Mouse (Mus musculus): Measurements from ENCODE around the gene Zbtb7a. TPM values are rescaled to one million over a fixed set of nuclear protein-coding genes. Genes with fewer than 3 reads are reported as not detected.

The Zbtb7a gene
- total and polyA plus RNA-seq, 2 experiments from 2014 or later: 22.3 to 37.3 TPM

GRCm38 (mm10) chr10:81152609-81153008 is 17.6 kb downstream of the Zbtb7a start:
- Histone ChIP-seq H3K4me1 (ENCODE audit: insufficient read depth, low read length) (no peaks in the 10 kb centered on the region), H3K9ac (replicated peaks; ENCODE audit: low read length) (no peak overlapping the region), H3K27ac (no peak overlapping the region), H3K9me3 (ENCODE audit: low read length) (no peaks in the 10 kb centered on the region), H3K4me2 (ENCODE audit: low read depth, low read length) (no peak overlapping the region), H3K27me3 (ENCODE audit: insufficient read depth, low read length) (no peaks in the 10 kb centered on the region), H3K36me3 (ENCODE audit: insufficient read depth, low read length) (peaks cover 67% of the 10 kb centered on the region), H3K4me3 (ENCODE audit: low read length) (no peak overlapping the region)
- DNase-seq (ENCODE audit: low spot score) (no peak), ATAC-seq (no peak)
- no peak for TF ChIP-seq CTCF (IDR thresholded peaks at IDR 0.05; ENCODE audit: low read depth)
- WGBS: 77% methylated on average over 12 of the region's 12 CpGs

- Histone ChIP-seq H3K4me1 (ENCODE audit: insufficient read depth, low read length) (no peaks in the 10 kb centered on the region), H3K4me3 (ENCODE audit: low read length) (no peak overlapping the region), H3K27ac (no peak overlapping the region), H3K9ac (replicated peaks; ENCODE audit: low read length) (no peak overlapping the region), H3K4me2 (ENCODE audit: low read depth, low read length) (no peak overlapping the region), H3K9me3 (ENCODE audit: low read length) (no peaks in the 10 kb centered on the region), H3K27me3 (ENCODE audit: insufficient read depth, low read length) (no peaks in the 10 kb centered on the region), H3K36me3 (ENCODE audit: insufficient read depth, low read length) (peaks cover 61% of the 10 kb centered on the region)
- ATAC-seq: no peak
- 96% methylated on average over 12 of the region's 12 CpGs for WGBS
- no peak for DNase-seq (ENCODE audit: low spot score)
- no peak for TF ChIP-seq CTCF (IDR thresholded peaks at IDR 0.05; ENCODE audit: low read depth)
Measured at GRCm38 (mm10) chr10:81154313-81154712, 19.3 kb downstream of the Zbtb7a start.

- Histone ChIP-seq H3K4me2 (ENCODE audit: low read depth, low read length) (no peak overlapping the region), H3K9me3 (ENCODE audit: low read length) (no peaks in the 10 kb centered on the region), H3K27ac (no peak overlapping the region), H3K9ac (replicated peaks; ENCODE audit: low read length) (no peak overlapping the region), H3K4me3 (ENCODE audit: low read length) (no peak overlapping the region), H3K27me3 (ENCODE audit: insufficient read depth, low read length) (no peaks in the 10 kb centered on the region), H3K4me1 (ENCODE audit: insufficient read depth, low read length) (no peaks in the 10 kb centered on the region), H3K36me3 (ENCODE audit: insufficient read depth, low read length) (peaks cover 57% of the 10 kb centered on the region)
- DNase-seq (ENCODE audit: low spot score) (no peak), ATAC-seq (no peak)
- WGBS: 77% methylated on average over 6 of the region's 6 CpGs
- no peak for TF ChIP-seq CTCF (IDR thresholded peaks at IDR 0.05; ENCODE audit: low read depth)
Measured at GRCm38 (mm10) chr10:81154736-81155135, 19.7 kb downstream of the Zbtb7a start.

- ATAC-seq (no peak), DNase-seq (ENCODE audit: low spot score) (no peak)
- TF ChIP-seq CTCF (IDR thresholded peaks at IDR 0.05; ENCODE audit: low read depth): no peak
- no peak overlapping the region for H3K27ac ChIP-seq
- no peak overlapping the region for H3K4me2 ChIP-seq (ENCODE audit: low read depth, low read length)
- H3K4me3 ChIP-seq (ENCODE audit: low read length): no peak overlapping the region
- H3K4me1 ChIP-seq (ENCODE audit: insufficient read depth, low read length): peaks cover 3% of the 10 kb centered on the region; the same call in 1 of the 2 replicates
- no peak overlapping the region for H3K9ac ChIP-seq (replicated peaks; ENCODE audit: low read length)
- H3K9me3 ChIP-seq (ENCODE audit: low read length): no peaks in the 10 kb centered on the region
- H3K27me3 ChIP-seq (ENCODE audit: insufficient read depth, low read length): no peaks in the 10 kb centered on the region
- peaks cover 45% of the 10 kb centered on the region for H3K36me3 ChIP-seq (ENCODE audit: insufficient read depth, low read length)
- WGBS: 82% methylated on average over 8 of the region's 8 CpGs
Measured at GRCm38 (mm10) chr10:81161602-81162317, 26.7 kb downstream of the Zbtb7a start.

- Histone ChIP-seq H3K9ac (replicated peaks; ENCODE audit: low read length) (no peak overlapping the region), H3K4me1 (ENCODE audit: insufficient read depth, low read length) (peaks cover 5% of the 10 kb centered on the region; the same call in 1 of the 2 replicates), H3K9me3 (ENCODE audit: low read length) (no peaks in the 10 kb centered on the region), H3K4me3 (ENCODE audit: low read length) (no peak overlapping the region), H3K27ac (no peak overlapping the region), H3K36me3 (ENCODE audit: insufficient read depth, low read length) (peaks cover 40% of the 10 kb centered on the region), H3K27me3 (ENCODE audit: insufficient read depth, low read length) (no peaks in the 10 kb centered on the region), H3K4me2 (ENCODE audit: low read depth, low read length) (no peak overlapping the region)
- no peak for DNase-seq (ENCODE audit: low spot score)
- ATAC-seq: no peak
- TF ChIP-seq CTCF (IDR thresholded peaks at IDR 0.05; ENCODE audit: low read depth): no peak
- WGBS: 83% methylated on average over 2 of the region's 2 CpGs
Measured at GRCm38 (mm10) chr10:81162318-81162652, 27.3 kb downstream of the Zbtb7a start.

- 69% methylated on average over 8 of the region's 8 CpGs for whole genome bisulfite sequencing
- no peak overlapping the region for H3K4me2 ChIP-seq (ENCODE audit: low read depth, low read length)
- H3K9me3 ChIP-seq (ENCODE audit: low read length): no peaks in the 10 kb centered on the region
- H3K27me3 ChIP-seq (ENCODE audit: insufficient read depth, low read length): no peaks in the 10 kb centered on the region
- no peak for ATAC-seq
- H3K4me1 ChIP-seq (ENCODE audit: insufficient read depth, low read length): peaks cover 12% of the 10 kb centered on the region; the same call in 1 of the 2 replicates
- peaks cover 26% of the 10 kb centered on the region for H3K36me3 ChIP-seq (ENCODE audit: insufficient read depth, low read length)
- TF ChIP-seq CTCF (IDR thresholded peaks at IDR 0.05; ENCODE audit: low read depth): no peak
- no peak overlapping the region; the same call in 1 of the 2 replicates for H3K9ac ChIP-seq (replicated peaks; ENCODE audit: low read length)
- H3K27ac ChIP-seq: no peak overlapping the region
- no peak overlapping the region for H3K4me3 ChIP-seq (ENCODE audit: low read length)
- DNase-seq (ENCODE audit: low spot score): no peak
Measured at GRCm38 (mm10) chr10:81165118-81165517, 30.1 kb downstream of the Zbtb7a start.
